Mouse (Mus musculus): Measurements from ENCODE around the gene Cd300ld2. TPM values are rescaled to one million over a fixed set of nuclear protein-coding genes. Genes with fewer than 3 reads are reported as not detected.

The Cd300ld2 gene
- polyA plus RNA-seq (2017; shearing (Covaris generic)): not detected

GRCm38 (mm10) chr11:115016093-115016492, at the start of gene Cd300ld2:
Cd300ld2 (minus strand) TSS chr11:115016193.

DNA sequence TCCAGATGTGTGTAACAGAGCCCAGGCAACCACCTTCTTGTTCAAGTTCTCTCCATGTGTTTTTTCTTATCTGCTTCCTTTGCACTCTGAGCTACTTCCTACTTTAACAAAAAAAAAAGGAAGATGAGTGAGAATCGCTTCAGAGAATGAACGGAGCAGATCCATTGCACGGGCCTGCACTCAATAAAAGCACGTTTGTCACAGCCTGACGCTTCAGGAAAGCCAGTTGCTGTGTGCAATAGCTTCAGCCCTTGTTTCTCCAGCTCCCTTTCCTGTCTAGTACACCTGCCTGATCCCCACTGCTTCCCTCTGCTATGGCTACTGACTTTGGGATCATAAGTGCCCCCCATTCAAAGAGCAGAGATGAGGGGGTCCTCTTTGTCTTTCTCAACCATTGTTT, 46.1 kb upstream of the Cd300ld2 start, which contains the start of gene Cd300e:
Gene Cd300e (minus strand): TSS at position 101 of the 400 bp plus-strand sequence.

GRCm38 (mm10) chr11:115048259-115048658, 32.3 kb upstream of the Cd300ld2 start, which contains the start of gene Cd300ld3:
Cd300ld3 (minus strand) TSS chr11:115048409.

DNA sequence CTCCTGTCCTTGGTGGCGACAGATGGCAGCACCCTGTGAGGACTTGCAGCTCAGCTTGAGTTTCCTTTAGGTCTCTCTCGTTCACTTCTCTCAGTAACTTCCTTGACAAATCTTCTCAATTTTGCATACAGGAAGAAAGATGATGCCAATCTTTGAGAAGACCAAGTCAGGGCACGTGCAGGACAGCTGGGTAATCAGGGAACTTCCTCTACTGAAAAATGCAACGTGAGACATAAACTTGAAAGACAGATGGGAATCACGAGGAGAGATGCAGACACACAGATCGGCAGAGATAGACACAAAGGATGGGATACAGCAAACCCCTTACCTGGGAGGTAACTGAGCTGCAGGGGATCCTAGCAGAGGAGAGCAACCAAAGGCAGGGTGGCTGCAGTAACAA, 21.7 kb upstream of the Cd300ld2 start, which contains the start of gene Cd300ld5:
Gene Cd300ld5 (minus strand): TSS at position 101 of the 400 bp plus-strand sequence.

GRCm38 (mm10) chr11:115026912-115027311, 10.9 kb upstream of the Cd300ld2 start, which contains the start of gene Cd300ld4:
Cd300ld4 (minus strand) TSS chr11:115027012.

GRCm38 (mm10) chr11:115001474-115002040, 14.4 kb downstream of the Cd300ld2 start, which contains the start of gene Cd300c2:
Cd300c2 (minus strand) TSS chr11:115001880.

DNA sequence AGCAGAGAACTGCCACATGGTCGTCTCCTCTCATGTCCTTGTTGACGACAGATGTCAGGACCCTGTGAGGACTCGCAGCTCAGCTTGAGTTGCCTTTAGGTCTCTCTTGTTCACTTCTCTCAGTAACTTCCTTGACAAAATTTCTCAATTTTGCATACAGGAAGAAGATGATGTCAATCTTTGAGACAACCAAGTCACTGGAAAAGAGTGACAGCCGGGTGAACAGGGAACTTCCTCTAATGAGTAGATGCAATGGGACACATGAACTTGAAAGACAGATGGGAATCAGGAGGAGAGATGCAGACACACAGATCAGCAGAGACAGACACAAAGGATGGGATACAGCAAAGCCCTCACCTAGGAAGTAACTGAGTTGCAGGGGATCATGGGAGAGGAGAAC, 26.2 kb downstream of the Cd300ld2 start, which contains the start of gene Cd300ld:
Gene Cd300ld (minus strand): TSS at position 130 of the 400 bp plus-strand sequence.

DNA sequence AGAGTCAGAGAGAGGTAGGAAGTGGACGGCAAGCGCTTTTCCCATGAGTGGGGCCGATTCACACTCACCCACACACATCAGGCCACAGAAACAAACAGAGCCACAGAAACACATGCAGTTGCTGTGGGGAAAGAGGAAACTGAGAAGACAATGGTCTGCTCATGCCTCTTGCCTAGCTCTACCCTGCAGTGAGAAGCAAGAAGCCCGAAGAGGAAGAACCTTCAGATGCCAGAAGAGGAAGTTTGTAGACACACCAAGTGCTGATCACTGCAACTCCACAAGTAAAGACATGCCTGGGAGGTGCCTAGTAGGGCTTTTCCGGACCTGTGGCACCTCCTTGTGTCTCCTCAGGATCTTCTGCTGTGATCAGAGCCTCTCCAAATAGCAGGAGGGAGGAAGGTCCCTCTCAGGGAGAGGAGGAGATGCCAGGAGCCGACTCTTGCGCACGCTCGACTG, 47.2 kb downstream of the Cd300ld2 start, which contains the start of gene Cd300c:
Gene Cd300c (minus strand): TSS at position 406 of the 456 bp plus-strand sequence.

Other genes with a start within 250 kb of the Cd300ld2 start
- 0.42 TPM for gene Btbd17, start 220.2 kb downstream of the Cd300ld2 start, polyA plus RNA-seq (2017; shearing (Covaris generic))
- not detected for gene Gpr142, start 217.3 kb downstream of the Cd300ld2 start, polyA plus RNA-seq (2017; shearing (Covaris generic))
- gene Gprc5c, start 165.0 kb downstream of the Cd300ld2 start, polyA plus RNA-seq (2017; shearing (Covaris generic)): not detected
- gene Cd300a, start 126.2 kb downstream of the Cd300ld2 start, polyA plus RNA-seq (2017; shearing (Covaris generic)): 0.07 TPM
- gene Cd300lb, start 81.8 kb downstream of the Cd300ld2 start, polyA plus RNA-seq (2017; shearing (Covaris generic)): not detected
- not detected for gene Cd300c, start 47.0 kb downstream of the Cd300ld2 start, polyA plus RNA-seq (2017; shearing (Covaris generic))
- not detected for gene Cd300ld, start 26.3 kb downstream of the Cd300ld2 start, polyA plus RNA-seq (2017; shearing (Covaris generic))
- not detected for gene Cd300c2, start 14.3 kb downstream of the Cd300ld2 start, polyA plus RNA-seq (2017; shearing (Covaris generic))
- gene Cd300ld4, start 10.8 kb upstream of the Cd300ld2 start, polyA plus RNA-seq (2017; shearing (Covaris generic)): not detected
- gene Cd300ld5, start 21.6 kb upstream of the Cd300ld2 start, polyA plus RNA-seq (2017; shearing (Covaris generic)): not detected
- not detected for gene Cd300ld3, start 32.2 kb upstream of the Cd300ld2 start, polyA plus RNA-seq (2017; shearing (Covaris generic))
- gene Cd300e, start 46.0 kb upstream of the Cd300ld2 start, polyA plus RNA-seq (2017; shearing (Covaris generic)): not detected
- gene Rab37, start 75.2 kb upstream of the Cd300ld2 start, polyA plus RNA-seq (2017; shearing (Covaris generic)): 73.7 TPM
- 0.52 TPM for gene Cd300lf, start 117.8 kb upstream of the Cd300ld2 start, polyA plus RNA-seq (2017; shearing (Covaris generic))
- 179 TPM for gene Slc9a3r1, start 147.1 kb upstream of the Cd300ld2 start, polyA plus RNA-seq (2017; shearing (Covaris generic))
- gene Tmem104, start 171.3 kb upstream of the Cd300ld2 start, polyA plus RNA-seq (2017; shearing (Covaris generic)): 11.8 TPM
- gene Nat9, start 171.7 kb upstream of the Cd300ld2 start, polyA plus RNA-seq (2017; shearing (Covaris generic)): 7.1 TPM

Data from effector memory CD4-positive, alpha-beta T cell, adult 5 months (primary cell).